Mouse (Mus musculus): ENCODE data around the gene Cacna2d1. TPM values are rescaled to one million over a fixed set of nuclear protein-coding genes. Genes with fewer than 3 reads are reported as not detected.

Cacna2d1 gene
- total RNA-seq (2023): not detected

DNA sequence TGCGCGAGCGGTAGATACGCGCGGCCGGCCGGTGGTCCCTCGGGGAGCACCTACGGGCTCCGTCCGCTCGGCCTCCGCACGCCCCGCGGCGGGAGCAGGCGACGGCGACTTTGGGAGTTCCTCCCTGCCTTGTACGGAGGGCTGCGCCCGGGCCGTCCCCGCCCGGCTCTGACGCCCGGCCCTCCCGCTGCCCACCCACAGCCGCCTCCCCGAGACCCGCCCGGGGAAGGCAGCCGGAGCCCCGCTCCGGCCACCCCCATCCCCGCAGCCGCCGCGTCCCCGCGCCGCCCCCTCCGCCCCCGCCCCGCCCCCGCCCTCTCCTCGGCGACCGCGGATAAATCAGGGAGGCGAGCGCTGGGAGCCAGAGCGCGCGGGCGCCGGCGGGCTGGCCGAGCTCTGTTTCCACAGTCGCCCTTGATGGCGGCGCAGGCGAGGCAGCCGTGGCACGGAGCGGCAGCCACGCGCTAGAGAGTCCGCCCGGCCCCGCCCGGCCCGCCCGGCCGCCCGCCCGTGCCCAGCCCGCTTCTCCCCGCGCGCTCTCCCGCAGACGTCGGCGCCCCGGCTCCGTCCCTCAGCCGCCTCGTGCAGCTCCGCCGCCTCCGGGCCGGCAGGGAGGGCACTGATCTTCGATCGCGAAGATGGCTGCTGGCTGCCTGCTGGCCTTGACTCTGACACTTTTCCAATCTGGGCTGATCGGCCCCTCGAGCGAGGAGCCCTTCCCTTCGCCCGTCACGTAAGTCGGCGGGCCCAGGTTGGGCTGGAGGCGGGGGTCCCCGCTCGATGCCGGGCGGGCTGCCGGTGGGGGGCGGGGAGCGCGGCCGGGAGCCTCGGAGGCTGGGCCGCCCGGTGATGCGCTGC, at the start of gene Cacna2d1:
Gene Cacna2d1 (plus strand): TSS at position 316 of the 858 bp plus-strand sequence.

Other genes starting within 250 kb of the Cacna2d1 start
- gene Speer4c, start 220.4 kb upstream of the Cacna2d1 start, total RNA-seq (2023): not detected